Mouse (Mus musculus): ENCODE data around the gene Wdhd1.

DNA sequence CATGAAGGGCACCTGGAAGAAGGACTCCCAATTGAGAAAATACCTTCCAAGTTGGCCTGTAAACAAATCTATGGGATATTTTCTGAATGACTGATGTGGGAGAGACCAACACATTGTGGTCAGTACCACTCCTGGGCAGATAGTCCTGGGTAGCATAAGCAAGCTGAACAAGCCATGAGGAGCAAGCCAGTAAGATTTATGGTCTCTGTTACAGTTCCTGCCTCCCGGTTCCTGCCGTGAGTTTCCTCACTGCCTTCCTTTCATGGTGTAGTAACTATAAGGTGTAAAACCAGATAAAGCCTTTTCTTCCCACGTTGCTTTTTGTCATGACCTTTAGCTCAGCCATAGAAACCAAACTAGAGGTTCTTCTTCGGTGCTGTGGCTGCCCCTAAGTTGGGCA, 39.4 kb downstream of the Wdhd1 start:
- TF ChIP-seq POLR2A (IDR thresholded peaks at IDR 0.05; ENCODE audit: borderline replicate concordance, extremely low read depth, insufficient read depth, insufficient read length, poor library complexity, severe bottlenecking) (no peak), CTCF (IDR thresholded peaks at IDR 0.05; ENCODE audit: borderline replicate concordance, extremely low read depth, insufficient read depth, insufficient read length) (no peak)
